Mouse (Mus musculus): Measurements from ENCODE around the gene Rdh13. TPM values are rescaled to one million over a fixed set of nuclear protein-coding genes. Genes with fewer than 3 reads are reported as not detected.

The Rdh13 gene
- 31.9 and 35.0 TPM in 2 replicates for polyA plus RNA-seq (2016; fragmentation: Nextera tagmentation; extraction: Ambion mirVana)

GRCm38 (mm10) chr7:4445216-4445791, at the start of gene Rdh13:
Gene Rdh13, minus strand, starts transcription at chr7:4445649.
- WGBS, result 0% methylated on average over 35 of the region's 35 CpGs
- peak within 1 kb of the TSS; percentile 89 for H3K27ac ChIP-seq

GRCm38 (mm10) chr7:4493991-4494390, 48.5 kb upstream of the Rdh13 start:
- Histone ChIP-seq H3K36me3 (peaks cover 88% of the 10 kb centered on the region), H3K4me3 (no peak overlapping the region), H3K27ac (no peak overlapping the region), H3K4me1 (peaks cover 11% of the 10 kb centered on the region), H3K9me3 (replicated peaks) (no peaks in the 10 kb centered on the region), H3K27me3 (ENCODE audit: low read depth, poor library complexity, severe bottlenecking) (no peaks in the 10 kb centered on the region)
- DNase-seq (ENCODE audit: low spot score), result no peak
- WGBS, result 89% methylated on average over 1 of the region's 1 CpGs

More at GRCm38 (mm10) chr7:4445216-4445791, at the start of gene Rdh13:
- peak within 1 kb of the TSS; percentile 81 for H3K4me3 ChIP-seq
- H3K27me3 ChIP-seq (ENCODE audit: low read depth, poor library complexity, severe bottlenecking), result no peaks in the 10 kb centered on the region
- DNase-seq (ENCODE audit: low spot score), result peak; percentile 85
- H3K9me3 ChIP-seq (replicated peaks), result no peaks in the 10 kb centered on the region
- H3K36me3 ChIP-seq, result peaks cover 40% of the 10 kb centered on the region
- H3K4me1 ChIP-seq, result peaks cover 7% of the 10 kb centered on the region

- H3K27ac ChIP-seq, result no peak overlapping the region
- H3K27me3 ChIP-seq (ENCODE audit: low read depth, poor library complexity, severe bottlenecking), result no peaks in the 10 kb centered on the region
- H3K4me3 ChIP-seq, result no peak overlapping the region
- no peak for DNase-seq (ENCODE audit: low spot score)
- WGBS, result 84% methylated on average over 13 of the region's 13 CpGs
- H3K9me3 ChIP-seq (replicated peaks), result no peaks in the 10 kb centered on the region
- H3K36me3 ChIP-seq, result peaks cover 100% of the 10 kb centered on the region
- no peaks in the 10 kb centered on the region for H3K4me1 ChIP-seq
These were observed 47.1 kb upstream of the Rdh13 start for GRCm38 (mm10) chr7:4492284-4493224.

- Histone ChIP-seq H3K27ac (no peak overlapping the region), H3K36me3 (peaks cover 100% of the 10 kb centered on the region), H3K27me3 (ENCODE audit: low read depth, poor library complexity, severe bottlenecking) (no peaks in the 10 kb centered on the region), H3K4me3 (no peak overlapping the region), H3K4me1 (no peaks in the 10 kb centered on the region), H3K9me3 (replicated peaks) (no peaks in the 10 kb centered on the region)
- 89% methylated on average over 6 of the region's 6 CpGs for WGBS
- no peak for DNase-seq (ENCODE audit: low spot score)
These were observed 45.9 kb upstream of the Rdh13 start for GRCm38 (mm10) chr7:4491308-4491707.

GRCm38 (mm10) chr7:4482281-4482680, 36.8 kb upstream of the Rdh13 start:
- Histone ChIP-seq H3K4me1 (peaks cover 19% of the 10 kb centered on the region), H3K9me3 (replicated peaks) (no peaks in the 10 kb centered on the region), H3K27me3 (ENCODE audit: low read depth, poor library complexity, severe bottlenecking) (peaks cover 4% of the 10 kb centered on the region; the same call in 1 of the 2 replicates), H3K36me3 (peaks cover 69% of the 10 kb centered on the region), H3K27ac (no peak overlapping the region), H3K4me3 (no peak overlapping the region)
- 89% methylated on average over 12 of the region's 12 CpGs for WGBS
- no peak for DNase-seq (ENCODE audit: low spot score)

- WGBS, result 20% methylated on average over 6 of the region's 6 CpGs
- Histone ChIP-seq H3K4me3 (no peak overlapping the region), H3K4me1 (peaks cover 20% of the 10 kb centered on the region)
These were observed 34.2 kb upstream of the Rdh13 start for GRCm38 (mm10) chr7:4479674-4480073.

GRCm38 (mm10) chr7:4478796-4479291, 33.4 kb upstream of the Rdh13 start:
- no peak for DNase-seq (ENCODE audit: low spot score)
- Histone ChIP-seq H3K36me3 (peaks cover 34% of the 10 kb centered on the region), H3K27me3 (ENCODE audit: low read depth, poor library complexity, severe bottlenecking) (peaks cover 35% of the 10 kb centered on the region), H3K4me1 (peaks cover 22% of the 10 kb centered on the region), H3K9me3 (replicated peaks) (no peaks in the 10 kb centered on the region), H3K4me3 (peak overlapping the region; percentile 64), H3K27ac (peak overlapping the region; percentile 90)
- WGBS, result 3% methylated on average over 16 of the region's 16 CpGs

More at GRCm38 (mm10) chr7:4479674-4480073, 34.2 kb upstream of the Rdh13 start:
- Histone ChIP-seq H3K9me3 (replicated peaks) (no peaks in the 10 kb centered on the region), H3K36me3 (peaks cover 43% of the 10 kb centered on the region), H3K27me3 (ENCODE audit: low read depth, poor library complexity, severe bottlenecking) (peaks cover 27% of the 10 kb centered on the region), H3K27ac (no peak overlapping the region)
- DNase-seq (ENCODE audit: low spot score), result peak; percentile 56

GRCm38 (mm10) chr7:4478021-4478795, 32.8 kb upstream of the Rdh13 start:
- peak overlapping the region; percentile 64 for H3K4me3 ChIP-seq
- peak overlapping the region; percentile 90 for H3K27ac ChIP-seq
- peaks cover 28% of the 10 kb centered on the region for H3K36me3 ChIP-seq
- peak; percentile 81 for DNase-seq (ENCODE audit: low spot score)
- H3K4me1 ChIP-seq, result peaks cover 22% of the 10 kb centered on the region
- H3K27me3 ChIP-seq (ENCODE audit: low read depth, poor library complexity, severe bottlenecking), result peaks cover 42% of the 10 kb centered on the region
- H3K9me3 ChIP-seq (replicated peaks), result no peaks in the 10 kb centered on the region; the same call in 1 of the 2 replicates
- WGBS, result under 1% methylated on average over 39 of the region's 39 CpGs

GRCm38 (mm10) chr7:4473940-4474339, 28.5 kb upstream of the Rdh13 start:
- no peak overlapping the region for H3K4me3 ChIP-seq
- peaks cover 85% of the 10 kb centered on the region for H3K27me3 ChIP-seq (ENCODE audit: low read depth, poor library complexity, severe bottlenecking)
- no peak for DNase-seq (ENCODE audit: low spot score)
- H3K4me1 ChIP-seq, result peaks cover 27% of the 10 kb centered on the region
- no peak overlapping the region for H3K27ac ChIP-seq
- 9% methylated on average over 19 of the region's 19 CpGs for whole genome bisulfite sequencing
- H3K36me3 ChIP-seq, result no peaks in the 10 kb centered on the region
- H3K9me3 ChIP-seq (replicated peaks), result no peaks in the 10 kb centered on the region; the same call in 1 of the 2 replicates

GRCm38 (mm10) chr7:4471179-4471555, 25.7 kb upstream of the Rdh13 start:
- Histone ChIP-seq H3K9me3 (replicated peaks) (no peaks in the 10 kb centered on the region; the same call in 1 of the 2 replicates), H3K36me3 (no peaks in the 10 kb centered on the region), H3K4me3 (peak overlapping the region; percentile 45), H3K27me3 (ENCODE audit: low read depth, poor library complexity, severe bottlenecking) (peaks cover 81% of the 10 kb centered on the region), H3K4me1 (peaks cover 13% of the 10 kb centered on the region), H3K27ac (no peak overlapping the region)
- peak; percentile 84 for DNase-seq (ENCODE audit: low spot score)
- under 1% methylated on average over 24 of the region's 24 CpGs for WGBS

- DNase-seq (ENCODE audit: low spot score), result peak; percentile 72
- Histone ChIP-seq H3K9me3 (replicated peaks) (no peaks in the 10 kb centered on the region; the same call in 1 of the 2 replicates), H3K27ac (no peak overlapping the region), H3K4me3 (peak overlapping the region; percentile 45), H3K4me1 (peaks cover 13% of the 10 kb centered on the region), H3K36me3 (no peaks in the 10 kb centered on the region), H3K27me3 (ENCODE audit: low read depth, poor library complexity, severe bottlenecking) (peaks cover 75% of the 10 kb centered on the region)
- 4% methylated on average over 35 of the region's 35 CpGs for WGBS
These were observed 25.1 kb upstream of the Rdh13 start for GRCm38 (mm10) chr7:4470275-4471178.
